Mouse (Mus musculus): ENCODE data around the gene Vopp1.
A peak's percentile ranks its signal among the peaks of the same experiment; 100 is the strongest.

Gene Vopp1

DNA sequence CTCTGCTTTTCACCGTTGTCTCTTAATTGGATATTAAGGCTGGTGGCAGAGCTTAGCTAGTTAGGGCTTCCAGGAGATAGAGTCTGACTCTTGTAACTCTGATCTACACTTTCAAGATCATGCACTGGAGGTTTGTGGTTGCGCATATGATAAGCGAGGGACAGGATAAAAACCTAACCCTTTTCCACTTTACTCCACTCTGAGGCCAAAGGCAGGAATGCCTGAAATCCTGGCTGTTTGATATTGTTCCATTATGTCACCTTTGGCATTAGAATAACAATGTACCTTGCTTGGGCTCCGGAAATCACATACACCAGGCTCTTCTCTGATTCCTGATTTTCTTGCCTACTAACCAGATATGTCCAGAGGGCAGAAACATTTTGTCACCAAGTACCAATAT lies 123.3 kb downstream of the Vopp1 start:
- DNase-seq, result no peak

DNA sequence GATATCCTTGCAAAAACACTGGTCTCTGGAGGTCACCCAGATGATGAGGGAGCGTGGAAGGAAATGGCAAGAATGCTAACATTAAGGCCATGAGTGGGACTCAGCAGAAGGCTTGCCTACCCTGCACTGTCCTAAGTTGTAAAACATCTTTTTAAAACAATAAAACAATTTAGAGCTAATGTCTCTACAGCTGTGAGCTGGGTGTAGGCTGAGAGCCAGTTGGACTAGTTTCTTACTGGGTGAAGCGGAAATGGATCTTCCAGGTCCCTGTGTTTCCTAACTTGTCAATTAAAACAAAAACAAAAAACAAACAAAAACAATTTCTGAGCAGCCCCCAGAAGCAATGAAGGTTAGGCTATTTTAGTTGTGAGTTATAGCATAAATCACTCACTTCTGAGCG lies 131.8 kb downstream of the Vopp1 start:
- DNase-seq, result no peak

DNA sequence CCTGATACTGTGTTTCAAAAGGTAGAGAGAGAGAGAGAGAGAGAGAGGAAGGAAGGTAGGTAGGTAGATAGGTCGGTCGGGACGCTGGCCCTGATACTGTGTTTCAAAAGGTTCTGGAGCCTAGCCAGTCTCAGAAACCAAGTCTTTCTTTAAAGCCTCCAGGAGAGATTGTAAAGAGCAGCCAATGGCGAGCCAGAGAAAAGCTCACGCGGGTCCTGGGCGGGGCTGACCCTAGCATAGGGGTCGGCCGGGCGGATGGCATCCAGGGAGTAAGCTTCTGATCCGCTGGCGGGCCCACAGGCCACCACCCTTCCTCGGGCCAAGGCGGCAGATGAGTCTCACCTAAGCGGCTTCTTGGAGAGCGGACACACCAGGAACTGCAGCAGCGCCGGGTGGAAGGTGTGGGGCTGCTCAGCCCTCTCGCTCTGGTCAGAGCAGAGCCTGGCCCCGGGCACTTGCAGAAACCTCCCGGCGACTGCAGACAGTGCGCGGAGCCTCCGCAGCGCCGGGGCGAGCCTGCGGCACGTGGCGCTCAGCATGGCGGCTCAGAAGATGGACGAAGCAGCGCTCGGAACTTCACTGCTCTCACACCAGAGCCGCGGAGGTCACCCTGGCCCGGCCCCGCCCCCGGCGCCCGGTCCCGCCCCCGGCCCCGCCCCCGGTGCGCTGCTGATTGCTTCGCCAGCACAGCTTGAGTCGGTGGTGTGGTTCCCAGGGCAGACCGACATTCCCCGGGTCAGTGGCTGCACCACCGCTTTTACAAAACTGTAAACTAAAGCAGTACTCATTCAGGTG lies 133.3 kb downstream of the Vopp1 start, which contains the start of gene Pyurf:
Pyurf (minus strand) TSS at position 612 of the 795 bp plus-strand sequence.
- peak; percentile 89 for DNase-seq

DNA sequence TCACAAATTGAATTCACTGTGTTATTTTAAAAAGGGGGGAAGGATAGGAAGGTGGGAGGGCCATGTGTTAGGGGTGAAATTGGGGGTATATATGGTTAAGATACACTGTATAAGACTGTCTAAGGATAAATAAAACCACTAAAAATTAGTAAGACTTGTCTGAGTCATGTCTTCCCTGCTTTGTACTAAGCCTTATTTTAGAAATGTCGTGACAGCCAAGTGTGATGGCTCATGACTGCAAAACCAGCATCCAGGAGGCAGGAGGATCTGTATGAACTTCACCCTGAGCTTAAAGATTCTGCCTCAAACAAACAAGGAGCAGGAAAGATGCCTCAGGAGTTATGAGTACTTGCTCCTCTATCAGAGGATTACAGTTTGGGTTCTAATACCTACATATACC lies 140.8 kb downstream of the Vopp1 start:
- no peak for DNase-seq
